Mouse (Mus musculus): ENCODE measurements at regions not wholly inside any gene's neighbourhood (a gene's known extent, or its start where the extent isn't known, plus 50 kb on each side); places are given as distances from the start of the nearest gene placed in this dataset.
A peak's percentile ranks its signal among the peaks of the same experiment; 100 is the strongest.
"Not testable (repeated sequence)": the region's sequence is repeated elsewhere in the genome, so short reads cannot be mapped to it uniquely, and the experiment has no call there.

- not testable (repeated sequence) for H3K9me3 ChIP-seq (replicated peaks; ENCODE audit: control insufficient read depth, low read length); H3K36me3 ChIP-seq (replicated peaks; ENCODE audit: control insufficient read depth, insufficient read depth, low read depth, low read length); H3K4me2 ChIP-seq (ENCODE audit: low read depth, low read length); H3K4me1 ChIP-seq (ENCODE audit: control insufficient read depth, insufficient read depth, low read length); H3K27me3 ChIP-seq (ENCODE audit: control insufficient read depth, insufficient read depth, low read length); H3K27ac ChIP-seq (replicated peaks; ENCODE audit: low read depth, low read length); ATAC-seq (replicated peaks; ENCODE audit: insufficient number of reproducible peaks, low FRiP score, low TSS enrichment, low read depth); H3K4me3 ChIP-seq (ENCODE audit: low read depth, low read length); DNase-seq (ENCODE audit: low spot score); H3K9ac ChIP-seq (replicated peaks; ENCODE audit: low read length)
Measured at GRCm38 (mm10) chr8:19976461-19976860, 73.3 kb downstream of the Gm31371 start.

- H3K4me1 ChIP-seq (ENCODE audit: control insufficient read depth, insufficient read depth, low read length) = no peaks in the 10 kb centered on the region
- H3K27ac ChIP-seq (replicated peaks; ENCODE audit: low read depth, low read length) = no peak overlapping the region
- H3K36me3 ChIP-seq (replicated peaks; ENCODE audit: control insufficient read depth, insufficient read depth, low read depth, low read length) = no peaks in the 10 kb centered on the region
- H3K9ac ChIP-seq (replicated peaks; ENCODE audit: low read length) = peak overlapping the region; percentile 59
- WGBS = 8% methylated on average over 42 of the region's 42 CpGs
- peak overlapping the region; percentile 44 for H3K4me3 ChIP-seq (ENCODE audit: low read depth, low read length)
- no peaks in the 10 kb centered on the region for H3K27me3 ChIP-seq (ENCODE audit: control insufficient read depth, insufficient read depth, low read length)
- peak; percentile 93 for ATAC-seq (replicated peaks; ENCODE audit: insufficient number of reproducible peaks, low FRiP score, low TSS enrichment, low read depth)
- peak overlapping the region; percentile 61 for H3K4me2 ChIP-seq (ENCODE audit: low read depth, low read length)
- peak; percentile 80 for DNase-seq (ENCODE audit: low spot score)
- H3K9me3 ChIP-seq (replicated peaks; ENCODE audit: control insufficient read depth, low read length) = no peaks in the 10 kb centered on the region
Measured at GRCm38 (mm10) chr8:19979536-19980345, 76.5 kb downstream of the Gm31371 start.

- peak overlapping the region; percentile 59 for H3K9ac ChIP-seq (replicated peaks; ENCODE audit: low read length)
- not testable (repeated sequence) for H3K9me3 ChIP-seq (replicated peaks; ENCODE audit: control insufficient read depth, low read length); H3K4me1 ChIP-seq (ENCODE audit: control insufficient read depth, insufficient read depth, low read length); H3K27me3 ChIP-seq (ENCODE audit: control insufficient read depth, insufficient read depth, low read length); ATAC-seq (replicated peaks; ENCODE audit: insufficient number of reproducible peaks, low FRiP score, low TSS enrichment, low read depth); H3K27ac ChIP-seq (replicated peaks; ENCODE audit: low read depth, low read length); H3K36me3 ChIP-seq (replicated peaks; ENCODE audit: control insufficient read depth, insufficient read depth, low read depth, low read length)
- 21% methylated on average over 26 of the region's 26 CpGs for WGBS
- peak overlapping the region; percentile 44 for H3K4me3 ChIP-seq (ENCODE audit: low read depth, low read length)
- peak overlapping the region; percentile 61 for H3K4me2 ChIP-seq (ENCODE audit: low read depth, low read length)
- peak; percentile 18 for DNase-seq (ENCODE audit: low spot score)
Measured at GRCm38 (mm10) chr8:19980346-19980726, 77.1 kb downstream of the Gm31371 start.

- not testable (repeated sequence) for H3K27ac ChIP-seq (replicated peaks; ENCODE audit: low read depth, low read length); H3K4me1 ChIP-seq (ENCODE audit: control insufficient read depth, insufficient read depth, low read length); H3K36me3 ChIP-seq (replicated peaks; ENCODE audit: control insufficient read depth, insufficient read depth, low read depth, low read length); ATAC-seq (replicated peaks; ENCODE audit: insufficient number of reproducible peaks, low FRiP score, low TSS enrichment, low read depth); H3K9ac ChIP-seq (replicated peaks; ENCODE audit: low read length); H3K4me3 ChIP-seq (ENCODE audit: low read depth, low read length); H3K9me3 ChIP-seq (replicated peaks; ENCODE audit: control insufficient read depth, low read length); H3K4me2 ChIP-seq (ENCODE audit: low read depth, low read length); DNase-seq (ENCODE audit: low spot score); H3K27me3 ChIP-seq (ENCODE audit: control insufficient read depth, insufficient read depth, low read length)
- WGBS = 81% methylated on average over 3 of the region's 3 CpGs
Measured at GRCm38 (mm10) chr8:20008106-20008505, 104.9 kb downstream of the Gm31371 start.

- not testable (repeated sequence) for H3K9me3 ChIP-seq (replicated peaks; ENCODE audit: control insufficient read depth, low read length); H3K4me1 ChIP-seq (ENCODE audit: control insufficient read depth, insufficient read depth, low read length); ATAC-seq (replicated peaks; ENCODE audit: insufficient number of reproducible peaks, low FRiP score, low TSS enrichment, low read depth); H3K4me2 ChIP-seq (ENCODE audit: low read depth, low read length); H3K9ac ChIP-seq (replicated peaks; ENCODE audit: low read length); H3K4me3 ChIP-seq (ENCODE audit: low read depth, low read length); H3K27ac ChIP-seq (replicated peaks; ENCODE audit: low read depth, low read length); H3K36me3 ChIP-seq (replicated peaks; ENCODE audit: control insufficient read depth, insufficient read depth, low read depth, low read length); H3K27me3 ChIP-seq (ENCODE audit: control insufficient read depth, insufficient read depth, low read length)
- WGBS = 68% methylated on average over 8 of the region's 8 CpGs
- DNase-seq (ENCODE audit: low spot score) = peak; percentile 3
Measured at GRCm38 (mm10) chr8:20010947-20011346, 107.8 kb downstream of the Gm31371 start.

GRCm38 (mm10) chr8:20013278-20013677 lies 110.1 kb downstream of the Gm31371 start:
- not testable (repeated sequence) for ATAC-seq (replicated peaks; ENCODE audit: insufficient number of reproducible peaks, low FRiP score, low TSS enrichment, low read depth); DNase-seq (ENCODE audit: low spot score); H3K9me3 ChIP-seq (replicated peaks; ENCODE audit: control insufficient read depth, low read length); H3K9ac ChIP-seq (replicated peaks; ENCODE audit: low read length); H3K4me1 ChIP-seq (ENCODE audit: control insufficient read depth, insufficient read depth, low read length); H3K27ac ChIP-seq (replicated peaks; ENCODE audit: low read depth, low read length); H3K36me3 ChIP-seq (replicated peaks; ENCODE audit: control insufficient read depth, insufficient read depth, low read depth, low read length); H3K4me2 ChIP-seq (ENCODE audit: low read depth, low read length); H3K4me3 ChIP-seq (ENCODE audit: low read depth, low read length); H3K27me3 ChIP-seq (ENCODE audit: control insufficient read depth, insufficient read depth, low read length)
- WGBS = 78% methylated on average over 7 of the region's 7 CpGs

- not testable (repeated sequence) for ATAC-seq (replicated peaks; ENCODE audit: insufficient number of reproducible peaks, low FRiP score, low TSS enrichment, low read depth); H3K4me3 ChIP-seq (ENCODE audit: low read depth, low read length); H3K9me3 ChIP-seq (replicated peaks; ENCODE audit: control insufficient read depth, low read length); H3K27ac ChIP-seq (replicated peaks; ENCODE audit: low read depth, low read length); DNase-seq (ENCODE audit: low spot score); H3K4me1 ChIP-seq (ENCODE audit: control insufficient read depth, insufficient read depth, low read length); H3K27me3 ChIP-seq (ENCODE audit: control insufficient read depth, insufficient read depth, low read length); H3K36me3 ChIP-seq (replicated peaks; ENCODE audit: control insufficient read depth, insufficient read depth, low read depth, low read length); H3K4me2 ChIP-seq (ENCODE audit: low read depth, low read length); H3K9ac ChIP-seq (replicated peaks; ENCODE audit: low read length)
- 86% methylated on average over 5 of the region's 5 CpGs for WGBS
Measured at GRCm38 (mm10) chr8:20014451-20015130, 111.4 kb downstream of the Gm31371 start.

- not testable (repeated sequence) for H3K27ac ChIP-seq (replicated peaks; ENCODE audit: low read depth, low read length); H3K4me1 ChIP-seq (ENCODE audit: control insufficient read depth, insufficient read depth, low read length); DNase-seq (ENCODE audit: low spot score); H3K9me3 ChIP-seq (replicated peaks; ENCODE audit: control insufficient read depth, low read length); H3K27me3 ChIP-seq (ENCODE audit: control insufficient read depth, insufficient read depth, low read length); H3K4me3 ChIP-seq (ENCODE audit: low read depth, low read length); ATAC-seq (replicated peaks; ENCODE audit: insufficient number of reproducible peaks, low FRiP score, low TSS enrichment, low read depth); H3K9ac ChIP-seq (replicated peaks; ENCODE audit: low read length); H3K36me3 ChIP-seq (replicated peaks; ENCODE audit: control insufficient read depth, insufficient read depth, low read depth, low read length); H3K4me2 ChIP-seq (ENCODE audit: low read depth, low read length)
- WGBS = 87% methylated on average over 6 of the region's 6 CpGs
Measured at GRCm38 (mm10) chr8:20015411-20016081, 112.4 kb downstream of the Gm31371 start.

All from embryonic facial prominence, embryonic 11.5 days (tissue).